Mouse (Mus musculus) CH12.LX (cell line): ENCODE measurements at regions not wholly inside any gene's neighbourhood (a gene's known extent, or its start where the extent isn't known, plus 50 kb on each side); places are given as distances from the start of the nearest gene placed in this dataset.

Experiments used
- DNase-seq: peaks from one replicate; pipeline ENCODE4 v3.0.0-alpha.2; 2013; ENCODE audit errors: extremely low read depth
- H3K27ac ChIP-seq: 2 replicates; pipeline ENCODE4 v1.5.1; 2012; ENCODE audit warnings: low read depth, mild to moderate bottlenecking, control low read depth, moderate library complexity; ENCODE audit not compliant: insufficient read depth
- H3K27me3 ChIP-seq: replicated peaks from 2 replicates; pipeline ENCODE3; 2012; ENCODE audit warnings: inconsistent platforms
- H3K36me3 ChIP-seq, 2 experiments: replicated peaks in 1 of 2; 2 replicates each; pipeline versions ENCODE3 to v1.6.1; 2012; ENCODE audit warnings: inconsistent platforms in 1 of 2, low read length in 1 of 2, mild to moderate bottlenecking in 1 of 2, mixed read lengths in 1 of 2, moderate library complexity in 1 of 2; ENCODE audit not compliant: control insufficient read depth in 1 of 2, insufficient read depth in 1 of 2
- H3K4me1 ChIP-seq, 2 experiments: 2 replicates each; pipeline ENCODE4 v1.6.1; 2012; ENCODE audit warnings: inconsistent platforms in 1 of 2, moderate library complexity in 1 of 2; ENCODE audit not compliant: insufficient read depth in 2 of 2, control insufficient read depth in 1 of 2
- H3K4me2 ChIP-seq: 2 replicates; pipeline ENCODE4 v1.6.1; 2012; ENCODE audit warnings: low read depth, mild to moderate bottlenecking, control low read depth; ENCODE audit not compliant: poor library complexity, insufficient read depth, severe bottlenecking
- H3K4me3 ChIP-seq, 3 experiments: fragments of 150-350 bp in 1 of 3; sonication (generic) in 1 of 3; replicated peaks in 1 of 3; 2 replicates each; pipeline versions ENCODE3 to v1.5.1; 2011 to 2012; ENCODE audit warnings: low read depth in 2 of 3, low read length in 2 of 3, mild to moderate bottlenecking in 2 of 3, moderate library complexity in 2 of 3, control low read depth in 1 of 3, improper control_type of control experiment in 1 of 3, inconsistent platforms in 1 of 3, mixed read lengths in 1 of 3; ENCODE audit not compliant: poor library complexity in 1 of 3
- H3K79me2 ChIP-seq: replicated peaks from 2 replicates; pipeline ENCODE4 v1.6.1; 2012; ENCODE audit warnings: mild to moderate bottlenecking, moderate library complexity; ENCODE audit not compliant: control insufficient read depth, poor library complexity, insufficient read depth, severe bottlenecking; ENCODE audit errors: extremely low read depth
- H3K9ac ChIP-seq: 2 replicates; pipeline ENCODE4 v1.6.1; 2012; ENCODE audit warnings: low read depth, mild to moderate bottlenecking, control low read depth, moderate library complexity; ENCODE audit not compliant: insufficient read depth
- H3K9me3 ChIP-seq: replicated peaks from 2 replicates; pipeline ENCODE3; 2012; ENCODE audit warnings: low read length, inconsistent platforms, mixed read lengths
- BHLHE40 ChIP-seq: IDR thresholded peaks from 2 replicates; pipeline ENCODE4 v1.6.1; 2011; ENCODE audit warnings: mild to moderate bottlenecking, low read depth, low read length, improper control_type of control experiment
- CHD1 ChIP-seq: IDR thresholded peaks from 2 replicates; pipeline ENCODE4 v1.6.1; 2012; ENCODE audit warnings: low read depth, low read length, improper control_type of control experiment, inconsistent platforms
- CHD2 ChIP-seq: IDR thresholded peaks from 2 replicates; pipeline ENCODE4 v1.6.1; 2011; ENCODE audit warnings: low read length, improper control_type of control experiment
- CTCF ChIP-seq, 2 experiments: IDR thresholded peaks in 1 of 2; conservative IDR thresholded peaks in 1 of 2; 2 replicates each; pipeline ENCODE4 v1.5.1; 2011 to 2012; ENCODE audit warnings: low read depth in 2 of 2, low read length in 2 of 2, improper control_type of control experiment in 1 of 2, inconsistent platforms in 1 of 2, mild to moderate bottlenecking in 1 of 2, moderate library complexity in 1 of 2
- E2F4 ChIP-seq: IDR thresholded peaks from 2 replicates; pipeline ENCODE4 v1.6.1; 2011; ENCODE audit warnings: low read depth, low read length, improper control_type of control experiment; ENCODE audit not compliant: insufficient replicate concordance
- ELF1 ChIP-seq: IDR thresholded peaks from 2 replicates; pipeline ENCODE4 v1.6.1; 2014; ENCODE audit warnings: low read depth, mild to moderate bottlenecking, inconsistent platforms, low read length, improper control_type of control experiment
- HCFC1 ChIP-seq: IDR thresholded peaks from 2 replicates; pipeline ENCODE4 v1.6.1; 2012; ENCODE audit warnings: low read depth, mild to moderate bottlenecking, inconsistent platforms, low read length, improper control_type of control experiment
- IRF4 ChIP-seq: IDR thresholded peaks from 2 replicates; pipeline ENCODE4 v1.6.1; 2014; ENCODE audit warnings: low read depth, mild to moderate bottlenecking, inconsistent platforms, low read length, improper control_type of control experiment
- JUN ChIP-seq: IDR thresholded peaks from 2 replicates; pipeline ENCODE4 v1.6.1; 2011; ENCODE audit warnings: low read depth, mild to moderate bottlenecking, low read length, improper control_type of control experiment, moderate library complexity; ENCODE audit not compliant: insufficient read depth
- JUND ChIP-seq: conservative IDR thresholded peaks from 2 replicates; pipeline ENCODE4 v1.6.1; 2011; ENCODE audit warnings: low read depth, low read length, improper control_type of control experiment
- KAT2A ChIP-seq: IDR thresholded peaks from 2 replicates; pipeline ENCODE4 v1.6.1; 2012; ENCODE audit warnings: low read length, improper control_type of control experiment, inconsistent platforms; ENCODE audit not compliant: insufficient replicate concordance
- MAFK ChIP-seq: IDR thresholded peaks from 2 replicates; pipeline ENCODE4 v1.6.1; 2011; ENCODE audit warnings: low read length, improper control_type of control experiment; ENCODE audit not compliant: insufficient replicate concordance
- MAX ChIP-seq: IDR thresholded peaks from 2 replicates; pipeline ENCODE4 v1.6.1; 2011; ENCODE audit warnings: low read length, improper control_type of control experiment
- MAZ ChIP-seq: IDR thresholded peaks from 2 replicates; pipeline ENCODE4 v1.6.1; 2012; ENCODE audit warnings: low read depth, mild to moderate bottlenecking, inconsistent platforms, low read length, improper control_type of control experiment, moderate library complexity
- MEF2A ChIP-seq: IDR thresholded peaks from 2 replicates; pipeline ENCODE4 v1.6.1; 2014; ENCODE audit warnings: low read depth, mild to moderate bottlenecking, inconsistent platforms, low read length, improper control_type of control experiment, borderline replicate concordance
- POLR2A ChIP-seq: IDR thresholded peaks from 2 replicates; pipeline ENCODE4 v1.6.1; 2011; ENCODE audit warnings: low read depth, mild to moderate bottlenecking, improper control_type of control experiment, low read length
- RAD21 ChIP-seq: IDR thresholded peaks from 2 replicates; pipeline ENCODE4 v1.6.1; 2011; ENCODE audit warnings: low read depth, mild to moderate bottlenecking, low read length, improper control_type of control experiment, moderate library complexity
- SMC3 ChIP-seq: IDR thresholded peaks from 2 replicates; pipeline ENCODE4 v1.6.1; 2011; ENCODE audit warnings: low read depth, low read length, improper control_type of control experiment
- TBP ChIP-seq: conservative IDR thresholded peaks from 2 replicates; pipeline ENCODE4 v1.6.1; 2011; ENCODE audit warnings: low read depth, low read length, improper control_type of control experiment
- UBTF ChIP-seq: IDR thresholded peaks from 2 replicates; pipeline ENCODE4 v1.6.1; 2012; ENCODE audit warnings: low read depth, mild to moderate bottlenecking, inconsistent platforms, low read length, improper control_type of control experiment, moderate library complexity
- USF2 ChIP-seq: conservative IDR thresholded peaks from 2 replicates; pipeline ENCODE4 v1.6.1; 2011; ENCODE audit warnings: low read depth, low read length, improper control_type of control experiment
- ZKSCAN1 ChIP-seq: IDR thresholded peaks from 2 replicates; pipeline ENCODE4 v1.6.1; 2012; ENCODE audit warnings: low read depth, inconsistent platforms, low read length, improper control_type of control experiment, borderline replicate concordance
- ZMIZ1 ChIP-seq: IDR thresholded peaks from 2 replicates; pipeline ENCODE4 v1.6.1; 2012; ENCODE audit warnings: low read depth, mild to moderate bottlenecking, inconsistent platforms, low read length, improper control_type of control experiment
- dilution Hi-C: fragments of 300-500 bp; cut with MboI; formaldehyde crosslinking; loops from 2 replicates; pipeline ENCODE4 v1.14.3; 2020; ENCODE audit warnings: low sequenced_read_pairs; ENCODE audit not compliant: extremely low pct_unique_long_range_greater_than_20kb, extremely low pct_ligation_motif_present
- in situ Hi-C: fragments of 300-500 bp; cut with MboI; formaldehyde crosslinking; loops from 3 replicates; pipeline ENCODE4 v1.14.3; 2019; ENCODE audit warnings: low sequenced_read_pairs, low pct_ligation_motif_present, low pct_unique_long_range_greater_than_20kb, mixed read lengths

GRCm38 (mm10) chr2:117965758-117966157 is 145.9 kb upstream of the Thbs1 start:
- Histone ChIP-seq H3K9ac (no peak overlapping the region), H3K36me3 (no peaks in the 10 kb centered on the region), H3K4me1 (peaks cover 3 to 16% of the 10 kb centered on the region in 2 experiments; a peak in 2 of 4 replicates), H3K27ac (no peak overlapping the region), H3K4me2 (no peak overlapping the region), H3K27me3 (no peaks in the 10 kb centered on the region), H3K4me3 (no peak overlapping the region), H3K9me3 (no peaks in the 10 kb centered on the region), H3K79me2 (no peaks in the 10 kb centered on the region)
- in situ Hi-C loops: no loop called here
- dilution Hi-C loops: no loop called here
- DNase-seq: no peak
- no peak for TF ChIP-seq BHLHE40
- no peak for TF ChIP-seq POLR2A
- TF ChIP-seq UBTF: no peak
- TF ChIP-seq TBP: no peak
- TF ChIP-seq CHD2: no peak
- TF ChIP-seq KAT2A: no peak

- Histone ChIP-seq H3K4me3 (no peak overlapping the region), H3K4me2 (no peak overlapping the region), H3K36me3 (no peaks in the 10 kb centered on the region), H3K27me3 (no peaks in the 10 kb centered on the region), H3K79me2 (no peaks in the 10 kb centered on the region), H3K9me3 (no peaks in the 10 kb centered on the region), H3K4me1 (no peaks in the 10 kb centered on the region), H3K9ac (no peak overlapping the region), H3K27ac (no peak overlapping the region)
- in situ Hi-C loops (no loop called here), dilution Hi-C loops (no loop called here)
- no peak for DNase-seq
- TF ChIP-seq BHLHE40: no peak
- TF ChIP-seq IRF4: no peak
- TF ChIP-seq USF2: no peak
- no peak for TF ChIP-seq HCFC1
- TF ChIP-seq POLR2A: no peak
- TF ChIP-seq MAFK: no peak
- TF ChIP-seq UBTF: no peak
- TF ChIP-seq ZMIZ1: no peak
- no peak for TF ChIP-seq JUN
- no peak for TF ChIP-seq RAD21
These were observed 142.9 kb upstream of the Thbs1 start for GRCm38 (mm10) chr2:117968731-117969130.

- Histone ChIP-seq H3K36me3 (no peaks in the 10 kb centered on the region), H3K79me2 (no peaks in the 10 kb centered on the region), H3K9me3 (no peaks in the 10 kb centered on the region), H3K4me3 (no peak overlapping the region), H3K4me2 (no peak overlapping the region), H3K27me3 (no peaks in the 10 kb centered on the region), H3K27ac (no peak overlapping the region), H3K9ac (no peak overlapping the region), H3K4me1 (no peaks in the 10 kb centered on the region)
- TF ChIP-seq CHD2 (no peak), CTCF (conservative IDR thresholded peaks at IDR 0.05 in 1 of 2, IDR thresholded peaks at IDR 0.05 in 1 of 2; ENCODE audit: low read depth in 2 of 2, low read length in 2 of 2) (no peak), UBTF (no peak), MAX (no peak), ELF1 (no peak), MEF2A (no peak), JUND (no peak), SMC3 (no peak), CHD1 (no peak), ZKSCAN1 (no peak), MAZ (no peak), E2F4 (no peak)
- dilution Hi-C loops: no loop called here
- in situ Hi-C loops: no loop called here
- no peak for DNase-seq
These were observed 141.0 kb upstream of the Thbs1 start for GRCm38 (mm10) chr2:117970631-117971030.
